Mouse (Mus musculus) intestine, postnatal 0 days (tissue): Measurements from ENCODE around the gene Ccdc171. TPM values are rescaled to one million over a fixed set of nuclear protein-coding genes. Genes with fewer than 3 reads are reported as not detected.
A peak's percentile ranks its signal among the peaks of the same experiment; 100 is the strongest.
"Not testable (repeated sequence)": the region's sequence is repeated elsewhere in the genome, so short reads cannot be mapped to it uniquely, and the experiment has no call there.

ENCODE experiments used
- ATAC-seq: fragments of 200-750 bp; cut with Nextera tagmentation; 2 replicates; pipeline ENCODE4 v1.8.0; 2017; ENCODE audit warnings: mild to moderate bottlenecking, moderate TSS enrichment, moderate library complexity
- H3K27ac ChIP-seq: fragments of 300-500 bp; sonication (generic); 2 replicates; pipeline ENCODE4 v1.5.1; 2014; ENCODE audit warnings: mild to moderate bottlenecking, low read depth, low read length, moderate library complexity
- H3K27me3 ChIP-seq: fragments of 300-500 bp; sonication (generic); replicated peaks from 2 replicates; pipeline ENCODE4 v1.6.1; 2014; ENCODE audit warnings: low read length, mixed read lengths; ENCODE audit not compliant: control insufficient read depth, insufficient read depth
- H3K36me3 ChIP-seq: fragments of 300-500 bp; sonication (generic); 2 replicates; pipeline ENCODE4 v1.6.1; 2014; ENCODE audit warnings: mild to moderate bottlenecking, moderate library complexity; ENCODE audit not compliant: control insufficient read depth, insufficient read depth
- H3K4me1 ChIP-seq: fragments of 300-500 bp; sonication (generic); replicated peaks from 2 replicates; pipeline ENCODE4 v1.6.1; 2014; ENCODE audit warnings: antibody characterized with exemption, low read length, mixed read lengths; ENCODE audit not compliant: control insufficient read depth, insufficient read depth
- H3K4me2 ChIP-seq: fragments of 300-500 bp; sonication (generic); replicated peaks from 2 replicates; pipeline ENCODE4 v1.6.1; 2014; ENCODE audit warnings: low read depth, mild to moderate bottlenecking, moderate library complexity
- H3K4me3 ChIP-seq: fragments of 300-500 bp; sonication (generic); 2 replicates; pipeline ENCODE4 v1.5.1; 2014; ENCODE audit warnings: low read depth, low read length
- H3K9ac ChIP-seq: fragments of 300-500 bp; sonication (generic); 2 replicates; pipeline ENCODE4 v1.6.1; 2014; ENCODE audit warnings: mild to moderate bottlenecking, low read depth, low read length
- H3K9me3 ChIP-seq: fragments of 300-500 bp; sonication (generic); 2 replicates; pipeline ENCODE4 v1.6.1; 2016; ENCODE audit warnings: mixed run types; ENCODE audit not compliant: control insufficient read depth
- CTCF ChIP-seq: sonication (generic); IDR thresholded peaks from 2 replicates; pipeline ENCODE4 v1.5.1; 2016; ENCODE audit warnings: low read depth, mild to moderate bottlenecking, control low read depth, antibody characterized with exemption, moderate library complexity
- WGBS: fragments of 180-500 bp; shearing (Covaris S2); extraction: QIAGEN DNeasy Blood & Tissue Kit; methylation state at CpG from one replicate; pipeline ENCODE4 v1.1.7; 2014; 5-methylcytosine and 5-hydroxymethylcytosine counted together
- polyA plus RNA-seq: library from polyadenylated mRNA; unstranded; fragments of >200 nt; fragmentation: Nextera tagmentation; extraction: Ambion mirVana; gene quantifications from 2 replicates; pipeline ENCODE4 v1.2.1, GENCODE M21; 2015

Gene Ccdc171
- 0.69 and 1.2 TPM in 2 replicates for polyA plus RNA-seq

DNA sequence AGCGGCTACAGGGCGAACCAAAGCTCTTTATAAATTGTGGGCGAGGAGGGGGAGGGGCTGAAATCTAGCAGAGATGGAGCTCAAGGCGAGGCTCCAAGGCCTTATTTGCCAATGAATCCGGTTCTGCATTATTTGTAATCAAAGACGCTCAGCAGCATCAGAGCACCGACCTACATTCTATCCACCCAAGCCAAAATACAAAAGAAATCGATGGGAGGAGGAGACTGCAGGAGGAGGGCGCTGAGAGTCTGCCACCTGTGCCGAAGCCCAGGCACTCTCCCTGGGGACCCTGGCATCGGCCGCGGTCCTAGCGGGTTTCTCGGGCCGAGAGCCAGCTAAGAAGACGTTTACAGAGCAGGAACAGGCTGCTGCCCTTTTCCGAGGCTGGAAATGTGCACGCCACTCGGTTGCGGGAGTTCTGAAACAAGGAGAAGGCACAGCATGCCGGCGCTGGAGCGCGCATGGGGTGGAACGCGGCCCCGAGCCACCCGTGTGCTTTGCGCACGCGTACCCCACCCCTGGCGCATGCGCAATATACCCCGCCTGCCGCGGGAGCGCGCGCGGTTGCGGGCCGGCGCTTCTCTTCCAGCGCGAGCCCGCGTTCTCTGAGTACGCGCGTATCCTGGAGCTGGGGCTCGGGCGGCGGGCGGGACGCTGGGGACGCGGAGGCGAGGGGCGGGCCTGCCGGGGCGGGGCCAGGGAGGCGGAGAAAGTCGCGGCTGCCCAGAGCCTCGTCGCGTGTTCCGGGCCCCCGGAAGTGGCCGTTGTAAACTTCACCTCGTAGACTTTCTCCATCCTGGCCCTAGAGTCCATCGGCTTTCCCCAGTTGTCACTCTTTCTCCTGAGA, at the start of gene Ccdc171:
Gene Ccdc171, plus strand, starts transcription at position 703 of the 847 bp plus-strand sequence.
- Histone ChIP-seq H3K36me3 (no peaks in the 10 kb centered on the region), H3K27me3 (no peaks in the 10 kb centered on the region), H3K9me3 (no peaks in the 10 kb centered on the region), H3K4me2 (peak within 1 kb of the TSS; percentile 95), H3K4me1 (0 out of 2 replicates have a peak, but pooled peaks cover 2% of the 10 kb centered on the region), H3K9ac (peak within 1 kb of the TSS; percentile 68), H3K27ac (peak within 1 kb of the TSS; percentile 74), H3K4me3 (peak within 1 kb of the TSS; percentile 81)
- no peak; the same call in 1 of the 2 replicates for TF ChIP-seq CTCF
- peak; percentile 99 for ATAC-seq
- WGBS: under 1% methylated on average over 70 of the region's 73 CpGs

DNA sequence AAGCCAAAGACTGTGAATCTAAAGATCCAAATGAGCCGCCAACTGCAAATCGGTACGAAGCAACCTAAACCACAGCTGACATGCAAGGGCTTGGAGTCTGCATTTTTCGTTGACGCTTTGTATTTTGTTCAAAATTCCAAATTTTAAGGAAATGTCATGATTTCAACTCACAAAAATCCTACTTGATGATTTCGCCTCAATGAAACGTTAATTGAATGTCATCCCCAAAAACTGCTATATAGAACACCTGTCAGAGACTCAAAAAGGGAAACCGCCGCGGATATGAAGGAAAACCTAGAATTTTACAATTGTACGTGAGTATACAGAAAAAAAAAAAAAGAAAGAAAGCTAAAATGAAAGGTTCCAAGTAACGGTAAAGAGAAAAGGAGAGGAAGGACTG, 40.1 kb upstream of the Ccdc171 start:
- Histone ChIP-seq H3K27ac (no peak overlapping the region), H3K9ac (peak overlapping the region; percentile 71; the same call in 1 of the 2 replicates), H3K4me2 (peak overlapping the region; percentile 78), H3K27me3 (no peaks in the 10 kb centered on the region), H3K4me1 (0 out of 2 replicates have a peak, but pooled peaks cover 3% of the 10 kb centered on the region), H3K4me3 (peak overlapping the region; percentile 91), H3K9me3 (no peaks in the 10 kb centered on the region), H3K36me3 (peaks cover 3% of the 10 kb centered on the region; the same call in 1 of the 2 replicates)
- ATAC-seq: no peak
- WGBS: 30% methylated on average over 12 of the region's 12 CpGs
- no peak for TF ChIP-seq CTCF

DNA sequence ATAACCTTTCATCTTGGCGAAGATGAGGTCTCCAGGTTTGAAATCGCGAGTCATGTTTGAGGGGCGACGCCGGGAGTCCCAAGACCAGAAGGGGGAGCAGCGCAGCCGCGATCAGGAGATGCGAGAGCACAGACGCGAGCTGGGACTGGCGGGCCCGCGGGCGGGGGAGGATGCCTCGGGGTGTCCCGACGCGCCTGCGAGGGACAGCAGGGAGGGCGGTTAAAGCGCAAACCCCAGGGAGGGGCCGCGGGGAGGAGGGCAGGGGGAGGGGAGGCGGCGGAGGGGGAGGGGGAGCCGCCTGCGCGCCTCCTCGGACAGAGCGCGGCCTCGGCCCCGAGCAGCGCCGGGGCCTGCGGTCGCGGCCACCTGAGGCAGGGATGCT, 39.6 kb upstream of the Ccdc171 start:
- ATAC-seq: peak; percentile 54
- Histone ChIP-seq H3K4me3 (peak overlapping the region; percentile 91), H3K9me3 (no peaks in the 10 kb centered on the region), H3K4me2 (peak overlapping the region; percentile 78), H3K27ac (peak overlapping the region; percentile 87), H3K9ac (peak overlapping the region; percentile 71), H3K4me1 (0 out of 2 replicates have a peak, but pooled peaks cover 3% of the 10 kb centered on the region), H3K36me3 (peaks cover 3% of the 10 kb centered on the region; the same call in 1 of the 2 replicates), H3K27me3 (no peaks in the 10 kb centered on the region)
- WGBS: 0% methylated on average over 19 of the region's 40 CpGs
- TF ChIP-seq CTCF: peak; percentile 82

DNA sequence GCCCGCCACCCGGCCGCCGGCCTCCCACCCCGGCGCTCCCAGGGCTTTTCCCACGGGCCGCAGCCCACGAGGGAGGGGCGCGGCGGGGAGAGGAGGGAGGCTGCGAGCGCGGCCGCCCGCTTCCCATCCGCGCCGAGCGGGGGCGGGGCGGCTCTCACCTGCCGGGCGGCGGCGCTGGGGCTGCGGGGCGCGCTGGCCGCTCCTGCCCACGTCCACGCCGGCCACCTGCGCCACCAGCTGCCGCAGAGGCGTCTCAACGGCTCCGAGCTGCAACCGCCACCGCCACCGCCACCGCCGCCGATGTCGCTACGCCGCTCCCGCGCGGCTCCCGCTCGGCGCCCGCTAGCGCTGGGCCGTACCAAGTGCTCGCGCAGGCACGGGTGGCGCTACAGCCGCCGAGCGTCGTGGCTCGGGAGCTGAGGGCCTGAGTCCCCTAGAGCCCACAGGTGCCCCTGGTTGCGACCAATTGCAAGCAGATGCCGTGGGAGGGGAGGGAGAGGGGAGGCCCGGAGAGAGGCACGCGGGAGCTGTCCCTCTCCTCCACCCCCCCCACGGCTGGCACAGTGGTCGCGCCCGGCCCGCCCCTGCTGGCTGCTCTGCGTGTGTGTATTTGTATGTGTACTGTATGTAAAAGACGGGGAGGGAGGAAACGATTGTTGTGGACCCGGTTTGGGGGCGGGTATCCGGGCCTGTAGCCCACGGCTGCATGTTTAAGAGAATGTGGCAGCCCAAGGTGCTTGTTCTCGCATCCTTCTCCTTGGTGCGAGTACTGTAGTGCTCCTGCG, 39.0 kb upstream of the Ccdc171 start, which contains the start of gene Psip1:
Gene Psip1, minus strand, starts transcription at position 343 of the 785 bp plus-strand sequence.
- Histone ChIP-seq H3K9me3 (no peaks in the 10 kb centered on the region), H3K4me1 (0 out of 2 replicates have a peak, but pooled peaks cover 3% of the 10 kb centered on the region), H3K36me3 (no peaks in the 10 kb centered on the region; the same call in 1 of the 2 replicates), H3K27ac (peak within 1 kb of the TSS; percentile 87), H3K27me3 (no peaks in the 10 kb centered on the region), H3K4me2 (peak within 1 kb of the TSS; percentile 78), H3K4me3 (peak within 1 kb of the TSS; percentile 91), H3K9ac (peak within 1 kb of the TSS; percentile 71)
- WGBS: under 1% methylated on average over 68 of the region's 86 CpGs
- ATAC-seq: peak; percentile 94
- TF ChIP-seq CTCF: peak; percentile 54

DNA sequence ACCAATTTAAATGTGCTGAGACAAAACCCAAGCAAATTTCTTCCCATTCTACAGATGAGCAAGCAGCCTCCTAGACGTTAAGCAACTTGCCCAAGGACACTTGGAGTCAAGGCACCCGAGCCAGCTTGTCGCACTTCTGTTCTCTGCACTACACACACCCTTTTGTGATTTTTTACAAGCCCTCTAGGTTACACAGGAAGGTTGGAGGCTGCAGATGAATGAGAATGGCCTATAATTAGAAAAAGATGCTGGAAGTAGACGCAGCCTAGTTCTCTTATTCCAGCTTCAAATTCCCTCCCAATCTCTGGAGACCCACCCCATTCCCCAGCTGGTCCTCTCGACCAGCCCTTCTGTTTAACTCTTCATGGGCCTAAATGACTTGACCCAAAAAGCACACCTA, 36.2 kb upstream of the Ccdc171 start:
- 45% methylated on average over 5 of the region's 5 CpGs for WGBS
- no peaks in the 10 kb centered on the region for H3K27me3 ChIP-seq
- H3K27ac ChIP-seq: no peak overlapping the region
- no peaks in the 10 kb centered on the region; the same call in 1 of the 2 replicates for H3K36me3 ChIP-seq
- no peak for TF ChIP-seq CTCF
- no peaks in the 10 kb centered on the region for H3K9me3 ChIP-seq
- H3K4me1 ChIP-seq: 0 out of 2 replicates have a peak, but pooled peaks cover 3% of the 10 kb centered on the region
- H3K4me2 ChIP-seq: no peak overlapping the region
- no peak for ATAC-seq
- no peak overlapping the region for H3K9ac ChIP-seq
- no peak overlapping the region for H3K4me3 ChIP-seq

DNA sequence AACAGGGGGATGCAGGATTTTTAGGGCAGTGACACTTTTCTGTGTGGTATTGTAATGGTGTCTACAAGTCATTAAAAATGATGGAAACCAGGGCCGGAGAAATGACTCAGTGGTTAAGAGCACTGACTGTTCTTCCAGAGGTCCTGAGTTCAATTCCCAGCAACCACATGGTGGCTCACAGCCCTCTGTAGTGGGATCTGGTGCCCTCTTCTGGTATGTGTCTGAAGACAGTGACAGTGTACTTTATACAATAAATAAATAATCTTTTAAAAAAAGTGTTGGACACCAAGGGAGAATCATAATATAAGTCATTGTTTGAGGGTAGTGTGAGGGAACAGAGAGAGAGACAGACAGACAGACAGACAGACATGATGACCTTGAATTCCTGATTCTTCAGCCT, 32.2 kb upstream of the Ccdc171 start:
- 0 out of 2 replicates have a peak, but pooled peaks have one; percentile 14 for TF ChIP-seq CTCF
- no peak overlapping the region for H3K27ac ChIP-seq
- no peak overlapping the region for H3K4me3 ChIP-seq
- ATAC-seq: no peak
- no peak overlapping the region for H3K9ac ChIP-seq
- 100% methylated on average over 1 of the region's 1 CpGs for WGBS
- H3K36me3 ChIP-seq: no peaks in the 10 kb centered on the region
- H3K4me1 ChIP-seq: no peaks in the 10 kb centered on the region
- no peak overlapping the region for H3K4me2 ChIP-seq
- H3K27me3 ChIP-seq: no peaks in the 10 kb centered on the region
- H3K9me3 ChIP-seq: no peaks in the 10 kb centered on the region

DNA sequence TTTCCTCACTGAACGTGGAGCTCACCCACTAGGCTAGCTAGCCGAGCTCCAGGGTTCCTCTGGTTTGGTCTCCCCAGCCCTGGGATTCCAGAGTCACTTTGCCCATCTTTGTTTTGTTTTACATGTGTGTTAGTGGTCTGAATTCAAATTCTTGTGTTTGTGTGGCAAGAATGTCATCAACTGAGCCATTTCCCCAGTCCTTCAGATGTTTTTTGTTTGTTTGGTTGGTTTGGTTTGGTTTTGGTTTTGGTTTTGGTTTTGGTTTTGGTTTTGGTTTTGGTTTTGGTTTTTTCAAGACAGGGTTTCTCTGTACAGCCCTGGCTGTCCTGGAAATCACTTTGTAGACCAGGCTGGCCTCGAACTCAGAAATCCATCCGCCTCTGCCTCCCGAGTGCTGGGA, 28.3 kb upstream of the Ccdc171 start:
- not testable (repeated sequence) for H3K36me3 ChIP-seq, H3K27me3 ChIP-seq
- WGBS: 91% methylated on average over 5 of the region's 5 CpGs

More for the DNA sequence above, 28.3 kb upstream of the Ccdc171 start:
- H3K4me1 ChIP-seq, H3K4me3 ChIP-seq, H3K9me3 ChIP-seq, ATAC-seq, H3K4me2 ChIP-seq, H3K9ac ChIP-seq, H3K27ac ChIP-seq: not testable (repeated sequence)
